Mouse (Mus musculus) megakaryocyte-erythroid progenitor cell, adult 5-6 weeks (primary cell): ENCODE data around the gene Ucma. TPM values are rescaled to one million over a fixed set of nuclear protein-coding genes. Genes with fewer than 3 reads are reported as not detected.
"Not testable (repeated sequence)": the region's sequence is repeated elsewhere in the genome, so short reads cannot be mapped to it uniquely, and the experiment has no call there.

ENCODE experiments used
- ATAC-seq: replicated peaks from 2 replicates; pipeline ENCODE4 v1.8.0; 2016; ENCODE audit warnings: mild to moderate bottlenecking, inconsistent platforms; ENCODE audit not compliant: severe bottlenecking, poor library complexity, low FRiP score, low TSS enrichment
- total RNA-seq, 2 experiments: library from RNA; stranded (forward) in 1 of 2; stranded (reverse) in 1 of 2; fragments of 200-1000, 215-1000 nt in 1 of 2; fragments of >200 nt in 1 of 2; fragmentation: Nextera tagmentation in 1 of 2; gene quantifications; 2 replicates each; pipeline ENCODE4 v1.2.3; 2014 to 2017

The Ucma gene
- total RNA-seq (2014; fragmentation: Nextera tagmentation) = not detected in 2 replicates
- total RNA-seq (2017) = not detected in 2 replicates

- ATAC-seq = no peak
Measured at GRCm38 (mm10) chr2:4975807-4976206, at the start of gene Ucma. Gene Ucma (plus strand): TSS chr2:4976122.

- no peak for ATAC-seq
Measured at GRCm38 (mm10) chr2:4927391-4927790, 48.5 kb upstream of the Ucma start.

GRCm38 (mm10) chr2:4929230-4929629 is 46.7 kb upstream of the Ucma start:
- ATAC-seq = no peak

GRCm38 (mm10) chr2:4934516-4934915 is 41.4 kb upstream of the Ucma start:
- no peak for ATAC-seq

GRCm38 (mm10) chr2:4937931-4938330 is 38.0 kb upstream of the Ucma start:
- no peak for ATAC-seq

- ATAC-seq = no peak
Measured at GRCm38 (mm10) chr2:4940861-4941260, 35.1 kb upstream of the Ucma start.

GRCm38 (mm10) chr2:4949691-4950090 is 26.2 kb upstream of the Ucma start:
- not testable (repeated sequence) for ATAC-seq

GRCm38 (mm10) chr2:4950986-4951385 is 24.9 kb upstream of the Ucma start:
- ATAC-seq = no peak

GRCm38 (mm10) chr2:4954216-4954760 is 21.6 kb upstream of the Ucma start:
- no peak for ATAC-seq

- no peak for ATAC-seq
Measured at GRCm38 (mm10) chr2:4958039-4958438, 17.9 kb upstream of the Ucma start.

- ATAC-seq = no peak
Measured at GRCm38 (mm10) chr2:4967806-4968205, 8.1 kb upstream of the Ucma start.

GRCm38 (mm10) chr2:4969083-4969482 is 6.8 kb upstream of the Ucma start:
- ATAC-seq = no peak

GRCm38 (mm10) chr2:4978091-4978490 is 2.2 kb downstream of the Ucma start:
- no peak for ATAC-seq

GRCm38 (mm10) chr2:4983987-4984386 is 8.1 kb downstream of the Ucma start:
- ATAC-seq = no peak

GRCm38 (mm10) chr2:4985000-4985399 is 9.1 kb downstream of the Ucma start:
- ATAC-seq = no peak

GRCm38 (mm10) chr2:4986798-4987197 is 10.9 kb downstream of the Ucma start:
- no peak for ATAC-seq

GRCm38 (mm10) chr2:4987388-4988180 is 11.7 kb downstream of the Ucma start:
- ATAC-seq = no peak

GRCm38 (mm10) chr2:4988826-4989424 is 13.0 kb downstream of the Ucma start:
- ATAC-seq = peak; percentile 51

- no peak for ATAC-seq
Measured at GRCm38 (mm10) chr2:4993584-4993983, 17.7 kb downstream of the Ucma start.

- ATAC-seq = no peak
Measured at GRCm38 (mm10) chr2:4994436-4994835, 18.5 kb downstream of the Ucma start.

GRCm38 (mm10) chr2:4995646-4996045 is 19.7 kb downstream of the Ucma start:
- ATAC-seq = no peak
